Mouse (Mus musculus) liver, postnatal 0 days (tissue): ENCODE data around the gene Lrp1. TPM values are rescaled to one million over a fixed set of nuclear protein-coding genes. Genes with fewer than 3 reads are reported as not detected.

ENCODE experiments used
- ATAC-seq: fragments of 200-750 bp; cut with Nextera tagmentation; 2 replicates; pipeline ENCODE4 v1.8.0; 2017; ENCODE audit warnings: mild to moderate bottlenecking, moderate library complexity
- DNase-seq: peaks from one replicate; pipeline ENCODE4 v3.0.0-alpha.2; 2016
- H3K27ac ChIP-seq: fragments of 300-500 bp; sonication (generic); 2 replicates; pipeline ENCODE4 v1.5.1; 2014; ENCODE audit warnings: antibody characterized with exemption, moderate library complexity, mild to moderate bottlenecking, low read depth
- H3K27me3 ChIP-seq: fragments of 300-500 bp; sonication (generic); 2 replicates; pipeline ENCODE4 v1.6.1; 2014; ENCODE audit warnings: low read length, control low read depth, mixed read lengths; ENCODE audit not compliant: insufficient read depth
- H3K36me3 ChIP-seq: fragments of 300-500 bp; sonication (generic); replicated peaks from 2 replicates; pipeline ENCODE4 v1.6.1; 2014; ENCODE audit warnings: mild to moderate bottlenecking, control low read depth, low read length, moderate library complexity, mixed read lengths; ENCODE audit not compliant: insufficient read depth
- H3K4me1 ChIP-seq: fragments of 300-500 bp; sonication (generic); 2 replicates; pipeline ENCODE4 v1.6.1; 2014; ENCODE audit warnings: antibody characterized with exemption, mild to moderate bottlenecking, control low read depth; ENCODE audit not compliant: insufficient read depth
- H3K4me2 ChIP-seq: fragments of 300-500 bp; sonication (generic); 2 replicates; pipeline ENCODE4 v1.6.1; 2014; ENCODE audit warnings: low read depth, mild to moderate bottlenecking, low read length, moderate library complexity, mixed read lengths
- H3K4me3 ChIP-seq: fragments of 300-500 bp; sonication (generic); 2 replicates; pipeline ENCODE4 v1.5.1; 2014; ENCODE audit warnings: low read depth, low read length
- H3K9ac ChIP-seq: fragments of 300-500 bp; sonication (generic); replicated peaks from 2 replicates; pipeline ENCODE4 v1.6.1; 2014; ENCODE audit warnings: mild to moderate bottlenecking, moderate library complexity
- H3K9me3 ChIP-seq: fragments of 300-500 bp; sonication (generic); 2 replicates; pipeline ENCODE4 v1.6.1; 2016; ENCODE audit warnings: mild to moderate bottlenecking, control low read depth, low read length, mixed read lengths
- CTCF ChIP-seq: sonication (generic); IDR thresholded peaks from 2 replicates; pipeline ENCODE4 v1.5.1; 2016; ENCODE audit warnings: antibody characterized with exemption, low read depth
- EP300 ChIP-seq: IDR thresholded peaks from 2 replicates; pipeline ENCODE4 v1.6.1; 2016; ENCODE audit warnings: antibody characterized with exemption, low read depth, mild to moderate bottlenecking
- WGBS: fragments of 180-500 bp; shearing (Covaris S2); extraction: QIAGEN DNeasy Blood & Tissue Kit; methylation state at CpG from one replicate; pipeline ENCODE4 v1.1.7; 2014; ENCODE audit not compliant: insufficient replicate concordance; 5-methylcytosine and 5-hydroxymethylcytosine counted together
- polyA plus RNA-seq: library from polyadenylated mRNA; unstranded; fragments of >200 nt; fragmentation: Nextera tagmentation; extraction: Ambion mirVana; gene quantifications from 2 replicates; pipeline ENCODE4 v1.2.1, GENCODE M21; 2015

Gene Lrp1
- polyA plus RNA-seq, 1 experiment from 2014 or later, result 49.2 TPM

- Histone ChIP-seq H3K36me3 (no peaks in the 10 kb centered on the region; the same call in 1 of the 2 replicates), H3K4me3 (peak overlapping the region; percentile 78), H3K27ac (peak overlapping the region; percentile 98), H3K9ac (peak overlapping the region; percentile 94), H3K4me2 (peak overlapping the region; percentile 89), H3K27me3 (no peaks in the 10 kb centered on the region), H3K4me1 (peaks cover 18% of the 10 kb centered on the region), H3K9me3 (no peaks in the 10 kb centered on the region)
- ATAC-seq (peak; percentile 66), DNase-seq (peak; percentile 92)
- TF ChIP-seq EP300 (no peak), CTCF (peak; percentile 98)
- 1% methylated on average over 19 of the region's 19 CpGs for WGBS
These were observed 21.2 kb upstream of the Lrp1 start for GRCm38 (mm10) chr10:127641861-127642771.

- Histone ChIP-seq H3K4me1 (peaks cover 18% of the 10 kb centered on the region), H3K4me2 (no peak overlapping the region), H3K36me3 (no peaks in the 10 kb centered on the region), H3K9ac (no peak overlapping the region), H3K4me3 (no peak overlapping the region), H3K27me3 (no peaks in the 10 kb centered on the region), H3K9me3 (no peaks in the 10 kb centered on the region), H3K27ac (no peak overlapping the region)
- DNase-seq, result no peak
- TF ChIP-seq EP300 (no peak), CTCF (no peak)
- no peak for ATAC-seq
- WGBS, result 62% methylated on average over 5 of the region's 5 CpGs
These were observed 19.5 kb upstream of the Lrp1 start for GRCm38 (mm10) chr10:127640421-127640820.

DNA sequence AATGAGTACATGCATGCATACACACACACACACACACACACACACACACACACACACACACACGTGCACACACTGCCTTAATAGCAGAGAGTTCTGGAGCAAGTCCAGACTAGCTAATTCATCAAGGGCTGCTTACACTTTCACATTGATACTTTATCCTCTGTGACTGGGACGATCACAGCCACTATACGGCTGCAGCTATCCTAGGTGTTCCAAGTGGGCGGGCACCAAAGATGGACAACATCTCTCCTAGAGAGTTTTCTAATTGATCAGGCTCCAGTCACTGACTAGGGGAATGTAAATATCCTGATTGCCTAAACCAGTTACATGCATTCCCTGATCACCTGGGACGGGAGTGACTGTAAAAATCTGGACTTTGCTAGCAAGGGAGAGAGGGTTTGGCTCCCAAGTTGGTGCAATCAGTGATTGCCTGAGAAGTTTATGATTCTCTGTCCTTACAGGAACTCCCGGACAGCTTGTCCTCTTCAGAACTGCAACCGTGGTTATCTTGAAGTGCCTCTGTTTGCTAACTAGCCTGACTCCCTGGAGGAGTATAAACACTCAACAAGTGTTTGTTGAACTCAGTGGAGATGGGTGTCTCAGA, 11.8 kb upstream of the Lrp1 start:
- peak overlapping the region; percentile 75 for H3K27ac ChIP-seq

DNA sequence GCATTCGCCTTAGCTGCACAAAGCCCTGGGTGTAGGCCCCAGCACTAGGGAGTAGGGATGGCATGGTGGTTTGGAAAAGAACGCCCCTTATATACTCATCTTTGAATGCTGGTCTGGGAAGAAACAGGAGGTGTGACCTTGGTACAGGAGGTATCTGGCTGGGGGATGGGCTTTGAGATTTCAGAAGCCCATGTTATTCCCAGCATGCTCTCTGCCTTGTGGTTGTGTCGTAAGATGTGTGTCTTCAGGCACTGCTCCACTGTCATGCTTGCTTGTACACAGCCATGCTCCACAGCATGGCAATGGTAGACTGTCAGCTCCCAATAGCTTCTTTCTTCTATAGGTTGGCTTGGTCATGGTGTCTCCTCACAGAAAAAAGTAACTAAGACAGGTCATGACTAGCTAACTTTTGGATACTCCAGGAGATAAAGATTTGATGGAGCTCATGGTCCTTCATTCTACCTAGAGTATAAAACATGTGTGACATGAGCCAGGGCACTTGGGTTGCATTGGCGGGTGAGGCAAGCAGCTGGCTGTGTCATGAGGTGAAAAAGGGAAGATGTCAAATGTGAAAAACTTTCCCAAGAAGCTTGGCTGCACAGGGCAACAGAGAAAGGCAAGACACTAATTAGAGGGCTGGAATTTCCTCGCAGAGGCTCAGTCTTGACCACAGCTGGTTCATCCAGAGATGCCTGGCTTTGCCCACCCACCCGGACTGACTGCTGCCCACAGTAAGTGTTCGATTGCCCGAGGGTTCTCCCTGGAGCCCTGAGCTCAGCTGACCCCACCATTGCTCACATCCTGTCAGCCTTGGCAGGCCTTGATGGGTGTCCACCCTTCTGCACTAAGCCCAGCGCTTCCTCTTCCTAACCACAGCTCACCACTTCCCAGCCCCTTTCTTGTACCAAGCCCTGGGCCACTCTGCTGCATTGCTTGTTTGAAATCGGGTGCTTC, 10.6 kb upstream of the Lrp1 start:
- ATAC-seq, result peak; percentile 35

More for the DNA sequence above, 11.8 kb upstream of the Lrp1 start:
- H3K4me1 ChIP-seq, result peaks cover 23% of the 10 kb centered on the region
- H3K9ac ChIP-seq, result no peak overlapping the region
- ATAC-seq, result peak; percentile 74
- TF ChIP-seq CTCF (no peak), EP300 (no peak)
- H3K36me3 ChIP-seq, result no peaks in the 10 kb centered on the region
- H3K27me3 ChIP-seq, result no peaks in the 10 kb centered on the region
- no peak overlapping the region for H3K4me3 ChIP-seq
- no peak for DNase-seq
- H3K4me2 ChIP-seq, result 0 out of 2 replicates have a peak overlapping the region, but pooled peaks have one; percentile 3
- no peaks in the 10 kb centered on the region for H3K9me3 ChIP-seq
- 53% methylated on average over 7 of the region's 7 CpGs for WGBS

DNA sequence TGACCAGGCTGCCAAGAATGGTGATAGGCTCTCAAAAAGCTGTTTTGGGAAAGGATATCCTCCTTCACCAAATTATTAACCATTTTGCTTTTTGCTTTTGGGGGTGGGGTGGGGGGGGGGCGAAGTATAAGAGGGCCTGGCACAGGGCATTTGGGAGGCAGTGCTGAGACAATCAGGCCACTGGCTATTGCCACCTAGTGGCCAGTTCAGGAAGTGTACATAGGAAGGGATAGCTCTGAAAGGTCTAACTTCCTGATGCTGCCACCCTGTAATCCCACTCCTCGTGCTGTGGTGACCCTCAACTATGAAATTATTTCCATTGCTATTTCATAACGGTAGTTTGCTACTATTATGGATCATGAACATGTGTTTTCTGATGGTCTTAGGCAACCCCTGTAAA, 5.5 kb upstream of the Lrp1 start:
- Histone ChIP-seq H3K27me3 (no peaks in the 10 kb centered on the region), H3K9ac (no peak overlapping the region), H3K27ac (no peak overlapping the region), H3K4me3 (no peak overlapping the region), H3K4me1 (peaks cover 5% of the 10 kb centered on the region; the same call in 1 of the 2 replicates), H3K9me3 (peaks cover 3% of the 10 kb centered on the region; the same call in 1 of the 2 replicates), H3K36me3 (no peaks in the 10 kb centered on the region), H3K4me2 (no peak overlapping the region)
- 71% methylated on average over 3 of the region's 3 CpGs for WGBS
- TF ChIP-seq CTCF (peak; percentile 59), EP300 (no peak)
- ATAC-seq (no peak), DNase-seq (no peak)

More for the DNA sequence above, 10.6 kb upstream of the Lrp1 start:
- Histone ChIP-seq H3K27ac (peak overlapping the region; percentile 71), H3K9me3 (peaks cover under 1% of the 10 kb centered on the region; the same call in 1 of the 2 replicates), H3K9ac (no peak overlapping the region), H3K36me3 (no peaks in the 10 kb centered on the region), H3K27me3 (no peaks in the 10 kb centered on the region), H3K4me2 (peak overlapping the region; percentile 22; the same call in 1 of the 2 replicates), H3K4me1 (peaks cover 23% of the 10 kb centered on the region), H3K4me3 (no peak overlapping the region)
- 46% methylated on average over 10 of the region's 10 CpGs for WGBS
- DNase-seq, result peak; percentile 43
- TF ChIP-seq EP300, result no peak
- no peak for TF ChIP-seq CTCF
